Mouse (Mus musculus): ENCODE measurements around the gene Vps11. TPM values are rescaled to one million over a fixed set of nuclear protein-coding genes. Genes with fewer than 3 reads are reported as not detected.

Gene Vps11
- polyA plus RNA-seq, 1 experiment, result 33.8 TPM

DNA sequence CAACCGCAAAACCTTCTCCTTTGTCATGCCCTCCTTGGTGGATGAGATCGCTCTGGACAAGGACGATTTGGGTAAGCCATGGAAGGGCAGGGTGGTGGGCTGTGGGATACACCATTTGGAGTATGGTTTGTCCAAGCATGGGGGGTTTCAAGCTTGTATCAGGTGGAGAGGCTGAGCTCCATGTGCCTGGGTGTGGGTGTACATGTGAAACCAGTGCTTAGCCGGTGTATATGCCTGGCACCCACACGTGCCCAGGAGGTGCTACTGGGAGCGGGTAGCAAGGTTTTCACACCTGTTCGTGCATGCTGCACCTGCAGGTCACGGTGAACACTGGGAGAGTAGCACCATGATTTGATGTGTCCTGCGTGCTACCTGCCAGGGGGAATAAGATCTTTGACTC is 37.1 kb upstream of the Vps11 start:
- TF ChIP-seq POLR2A (IDR thresholded peaks at IDR 0.05; ENCODE audit: low read depth, low read length) (no peak), CTCF (IDR thresholded peaks at IDR 0.05; ENCODE audit: borderline replicate concordance, insufficient read depth, low read length) (no peak)

GRCm38 (mm10) chr9:44398087-44398486 is 36.6 kb upstream of the Vps11 start:
- peak overlapping the region; percentile 6; the same call in 1 of the 2 replicates for H3K4me3 ChIP-seq (ENCODE audit: insufficient read depth, low read length)
- TF ChIP-seq CTCF (IDR thresholded peaks at IDR 0.05; ENCODE audit: borderline replicate concordance, insufficient read depth, low read length) (no peak), POLR2A (IDR thresholded peaks at IDR 0.05; ENCODE audit: low read depth, low read length) (no peak)
- H3K27ac ChIP-seq (ENCODE audit: insufficient read depth, low read length), result no peak overlapping the region
- no peaks in the 10 kb centered on the region for H3K4me1 ChIP-seq (ENCODE audit: control insufficient read depth, insufficient read depth, low read length)

More for the DNA sequence above, 37.1 kb upstream of the Vps11 start:
- Histone ChIP-seq H3K27ac (ENCODE audit: insufficient read depth, low read length) (no peak overlapping the region), H3K4me3 (ENCODE audit: insufficient read depth, low read length) (no peak overlapping the region), H3K4me1 (ENCODE audit: control insufficient read depth, insufficient read depth, low read length) (no peaks in the 10 kb centered on the region)

DNA sequence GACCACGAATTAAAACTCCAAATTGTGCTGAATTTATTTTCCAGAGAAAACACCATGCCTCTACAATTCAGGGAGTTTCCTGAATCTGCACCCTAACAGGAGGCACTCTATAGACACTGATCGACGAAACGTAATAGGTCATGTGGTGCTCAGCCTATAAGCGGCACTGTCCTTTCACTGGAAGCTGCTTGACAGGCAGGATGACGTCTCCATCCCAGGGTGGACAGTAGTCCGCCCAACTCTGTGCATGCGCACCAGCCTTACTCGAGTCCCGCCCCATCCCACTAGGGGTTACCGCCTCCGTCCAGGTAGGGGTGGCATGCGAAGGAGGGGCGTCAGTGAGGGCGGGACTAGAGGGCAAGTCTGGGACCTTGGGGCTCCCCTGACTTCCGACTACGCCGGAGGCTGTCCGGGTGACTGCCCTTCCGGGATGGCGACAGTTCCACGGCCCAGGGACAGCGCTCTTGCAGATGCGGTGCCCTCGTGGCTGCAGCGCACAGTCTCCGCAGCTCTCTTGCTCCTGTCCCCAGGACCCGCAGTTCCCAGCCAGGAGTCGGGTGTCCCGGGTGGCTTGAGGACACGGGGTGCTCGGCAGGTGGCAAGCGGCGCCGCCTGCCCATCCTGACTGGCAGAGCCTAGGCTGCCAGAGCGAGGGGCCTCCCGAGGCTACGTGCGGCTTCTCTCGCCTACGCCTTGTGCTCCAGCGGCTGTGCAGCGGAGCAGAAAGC is 35.4 kb upstream of the Vps11 start, which contains the start of gene Slc37a4:
Slc37a4 (plus strand) TSS at position 169 of the 728 bp plus-strand sequence.
- peak; percentile 90 for TF ChIP-seq POLR2A (IDR thresholded peaks at IDR 0.05; ENCODE audit: low read depth, low read length)
- TF ChIP-seq CTCF (IDR thresholded peaks at IDR 0.05; ENCODE audit: borderline replicate concordance, insufficient read depth, low read length), result no peak
- Histone ChIP-seq H3K27ac (ENCODE audit: insufficient read depth, low read length) (peak within 1 kb of the TSS; percentile 7; the same call in 1 of the 2 replicates), H3K4me3 (ENCODE audit: insufficient read depth, low read length) (peak within 1 kb of the TSS; percentile 69), H3K4me1 (ENCODE audit: control insufficient read depth, insufficient read depth, low read length) (no peaks in the 10 kb centered on the region)

GRCm38 (mm10) chr9:44391466-44391865 is 30.0 kb upstream of the Vps11 start:
- H3K27ac ChIP-seq (ENCODE audit: insufficient read depth, low read length), result no peak overlapping the region
- H3K4me3 ChIP-seq (ENCODE audit: insufficient read depth, low read length), result no peak overlapping the region
- no peaks in the 10 kb centered on the region for H3K4me1 ChIP-seq (ENCODE audit: control insufficient read depth, insufficient read depth, low read length)
- TF ChIP-seq CTCF (IDR thresholded peaks at IDR 0.05; ENCODE audit: borderline replicate concordance, insufficient read depth, low read length), result peak; percentile 60; the same call in 1 of the 2 replicates
- TF ChIP-seq POLR2A (IDR thresholded peaks at IDR 0.05; ENCODE audit: low read depth, low read length), result no peak

GRCm38 (mm10) chr9:44389273-44389672 is 27.8 kb upstream of the Vps11 start:
- no peak overlapping the region for H3K4me3 ChIP-seq (ENCODE audit: insufficient read depth, low read length)
- TF ChIP-seq CTCF (IDR thresholded peaks at IDR 0.05; ENCODE audit: borderline replicate concordance, insufficient read depth, low read length), result peak; percentile 83; the same call in 1 of the 2 replicates
- TF ChIP-seq POLR2A (IDR thresholded peaks at IDR 0.05; ENCODE audit: low read depth, low read length), result no peak
- H3K4me1 ChIP-seq (ENCODE audit: control insufficient read depth, insufficient read depth, low read length), result no peaks in the 10 kb centered on the region
- no peak overlapping the region for H3K27ac ChIP-seq (ENCODE audit: insufficient read depth, low read length)

- no peak overlapping the region for H3K4me3 ChIP-seq (ENCODE audit: insufficient read depth, low read length)
- H3K4me1 ChIP-seq (ENCODE audit: control insufficient read depth, insufficient read depth, low read length), result no peaks in the 10 kb centered on the region
- TF ChIP-seq CTCF (IDR thresholded peaks at IDR 0.05; ENCODE audit: borderline replicate concordance, insufficient read depth, low read length), result no peak
- no peak for TF ChIP-seq POLR2A (IDR thresholded peaks at IDR 0.05; ENCODE audit: low read depth, low read length)
- no peak overlapping the region for H3K27ac ChIP-seq (ENCODE audit: insufficient read depth, low read length)
Measured at GRCm38 (mm10) chr9:44387221-44387620, 25.8 kb upstream of the Vps11 start.

DNA sequence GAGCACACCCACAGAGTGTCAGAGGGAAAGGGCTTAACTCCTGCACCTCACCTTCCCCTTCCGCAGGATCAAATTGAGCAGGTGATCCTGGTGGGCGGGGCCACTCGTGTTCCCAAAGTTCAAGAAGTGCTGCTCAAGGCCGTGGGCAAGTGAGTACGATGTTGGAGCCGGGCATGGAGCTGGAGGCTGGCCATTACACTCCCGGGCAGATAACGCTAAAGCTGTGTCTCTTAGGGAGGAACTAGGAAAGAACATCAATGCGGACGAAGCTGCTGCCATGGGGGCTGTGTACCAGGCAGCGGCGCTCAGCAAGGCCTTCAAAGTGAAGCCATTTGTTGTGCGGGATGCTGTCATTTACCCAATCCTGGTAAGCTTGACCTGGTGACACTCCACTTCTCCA is 23.1 kb upstream of the Vps11 start:
- Histone ChIP-seq H3K4me3 (ENCODE audit: insufficient read depth, low read length) (no peak overlapping the region), H3K4me1 (ENCODE audit: control insufficient read depth, insufficient read depth, low read length) (peaks cover 5% of the 10 kb centered on the region; the same call in 1 of the 2 replicates), H3K27ac (ENCODE audit: insufficient read depth, low read length) (no peak overlapping the region)
- TF ChIP-seq POLR2A (IDR thresholded peaks at IDR 0.05; ENCODE audit: low read depth, low read length) (no peak), CTCF (IDR thresholded peaks at IDR 0.05; ENCODE audit: borderline replicate concordance, insufficient read depth, low read length) (no peak)

DNA sequence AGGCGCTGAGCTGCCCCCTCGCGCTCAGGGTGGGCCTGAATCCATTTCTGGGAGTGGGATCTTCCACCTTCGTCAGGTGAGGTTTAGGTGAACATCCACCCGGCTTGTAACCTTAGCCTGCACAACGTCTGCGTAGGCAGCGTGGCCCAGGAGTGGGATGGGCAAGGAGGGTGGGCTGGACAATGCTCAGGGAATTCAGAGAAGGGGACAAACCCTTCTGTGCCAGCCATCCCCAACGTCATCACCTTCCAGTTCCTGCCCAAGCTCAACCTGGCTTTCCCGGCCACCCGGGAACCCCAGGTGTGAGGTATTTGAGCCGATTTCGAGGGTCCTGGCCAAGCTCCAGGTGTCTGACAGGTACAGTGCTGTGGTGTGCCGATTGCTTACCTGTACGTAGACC is 18.4 kb upstream of the Vps11 start:
- peaks cover 7% of the 10 kb centered on the region; the same call in 1 of the 2 replicates for H3K4me1 ChIP-seq (ENCODE audit: control insufficient read depth, insufficient read depth, low read length)
- TF ChIP-seq POLR2A (IDR thresholded peaks at IDR 0.05; ENCODE audit: low read depth, low read length), result no peak
- no peak for TF ChIP-seq CTCF (IDR thresholded peaks at IDR 0.05; ENCODE audit: borderline replicate concordance, insufficient read depth, low read length)
- H3K27ac ChIP-seq (ENCODE audit: insufficient read depth, low read length), result no peak overlapping the region
- peak overlapping the region; percentile 90 for H3K4me3 ChIP-seq (ENCODE audit: insufficient read depth, low read length)

- Histone ChIP-seq H3K4me1 (ENCODE audit: control insufficient read depth, insufficient read depth, low read length) (peaks cover 7% of the 10 kb centered on the region; the same call in 1 of the 2 replicates), H3K27ac (ENCODE audit: insufficient read depth, low read length) (0 out of 2 replicates have a peak within 1 kb of the TSS, but pooled peaks have one; percentile 1), H3K4me3 (ENCODE audit: insufficient read depth, low read length) (peak within 1 kb of the TSS; percentile 90)
- TF ChIP-seq POLR2A (IDR thresholded peaks at IDR 0.05; ENCODE audit: low read depth, low read length), result peak; percentile 83
- TF ChIP-seq CTCF (IDR thresholded peaks at IDR 0.05; ENCODE audit: borderline replicate concordance, insufficient read depth, low read length), result no peak
Measured at GRCm38 (mm10) chr9:44379054-44379834, 17.8 kb upstream of the Vps11 start, which contains the start of gene Hyou1. TSS of gene Hyou1 (plus strand) at chr9:44379490.
